Mouse (Mus musculus) heart, postnatal 25 days (tissue): ENCODE results near the gene Mkrn2. TPM values are rescaled to one million over a fixed set of nuclear protein-coding genes. Genes with fewer than 3 reads are reported as not detected.
A peak's percentile ranks its signal among the peaks of the same experiment; 100 is the strongest.

ENCODE experiments used
- DNase-seq: peaks from one replicate; pipeline ENCODE4 v3.0.0; 2022; ENCODE audit warnings: low spot score
- intact Hi-C: fragments of 180-260 bp; cut with DNase I; formaldehyde crosslinking; loops from one replicate; pipeline ENCODE4 v1.15.1; 2025
- total RNA-seq, 2 experiments: library from RNA; stranded (reverse); gene quantifications; 2 replicates each; pipeline ENCODE4 v1.2.3; 2021

Mkrn2 gene
- 10 to 100 TPM; 39.0 to 42.8 TPM for total RNA-seq

- DNase-seq, result peak; percentile 48
- intact Hi-C loops, result loop anchor here (5.0 kb wide), 1 partner anchor 75 kb away; the partner anchor contains the start of gene Raf1
Observed at GRCm38 (mm10) chr6:115601715-115602523, at the start of gene Mkrn2. TSS of gene Mkrn2 (plus strand) at chr6:115601902.

- intact Hi-C loops, result no loop called here
- no peak for DNase-seq
Observed at GRCm38 (mm10) chr6:115555485-115555884, 46.2 kb upstream of the Mkrn2 start.

DNA sequence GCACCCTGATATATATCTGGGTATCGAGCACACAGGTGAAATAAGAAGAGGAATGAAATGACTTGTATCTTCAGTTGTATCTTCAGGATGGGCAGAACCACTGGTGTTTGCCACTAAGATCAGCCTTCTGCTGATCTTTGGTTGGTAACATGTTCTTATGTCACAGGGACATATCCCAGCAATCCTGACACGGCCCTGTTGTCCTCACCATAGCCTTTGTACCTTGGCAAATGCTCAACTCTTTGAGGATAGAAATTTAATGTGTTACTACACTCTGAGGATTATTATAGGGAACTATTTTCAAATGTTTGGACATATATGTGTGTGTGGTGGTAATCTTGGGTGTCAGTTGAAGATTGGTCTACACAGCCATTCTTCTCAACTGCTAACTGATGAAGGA, 43.5 kb upstream of the Mkrn2 start:
- intact Hi-C loops, result no loop called here
- DNase-seq, result no peak

DNA sequence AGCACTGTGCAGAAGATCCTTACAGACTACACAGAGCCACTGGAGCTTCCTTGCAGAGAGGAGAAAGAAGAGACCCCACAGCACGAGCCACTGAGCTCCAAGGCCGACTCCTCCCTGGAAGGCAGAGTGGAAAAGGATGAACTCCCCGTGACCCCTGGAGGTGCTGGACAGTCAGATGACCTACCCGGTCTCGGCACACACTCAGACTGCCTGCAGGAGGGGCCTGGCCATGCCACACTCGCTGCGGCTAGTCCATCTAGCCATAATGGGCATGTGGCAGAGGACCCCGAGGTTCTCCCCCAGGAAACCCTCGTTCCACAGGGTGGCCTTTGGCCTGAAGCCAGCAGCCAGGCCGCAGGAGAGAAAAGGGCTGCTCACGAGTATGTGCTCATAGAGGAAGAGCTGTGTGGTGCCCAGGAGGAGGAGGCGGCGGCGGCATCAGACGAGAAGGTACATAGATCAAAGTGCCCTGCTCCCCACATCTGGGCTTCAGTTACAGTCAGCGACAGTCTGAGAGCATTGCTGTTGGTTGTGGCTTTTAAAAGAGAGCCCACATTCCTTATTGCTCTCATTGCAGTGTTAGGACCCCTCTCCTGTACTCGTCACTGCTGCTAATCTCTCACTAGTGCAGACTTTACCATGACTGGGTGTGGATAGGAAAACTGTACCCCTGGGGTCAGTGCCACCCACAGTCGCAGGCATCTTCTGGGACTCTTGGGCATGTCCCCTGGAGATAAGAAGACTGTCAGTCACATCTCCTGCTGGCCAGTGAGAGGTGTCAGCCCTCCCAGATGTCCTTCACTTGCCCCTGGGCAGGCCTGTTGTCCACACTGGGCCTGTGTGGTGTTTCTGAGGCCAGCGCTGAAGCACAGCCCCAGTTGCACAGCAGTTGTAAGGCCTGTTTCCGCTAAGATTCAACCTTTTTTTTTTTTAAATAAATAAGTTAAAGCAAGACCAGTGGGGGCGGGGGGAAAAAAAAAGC, 41.8 kb upstream of the Mkrn2 start:
- intact Hi-C loops, result no loop called here
- no peak for DNase-seq

- no peak for DNase-seq
Observed at GRCm38 (mm10) chr6:115565479-115566045, 36.1 kb upstream of the Mkrn2 start.

DNA sequence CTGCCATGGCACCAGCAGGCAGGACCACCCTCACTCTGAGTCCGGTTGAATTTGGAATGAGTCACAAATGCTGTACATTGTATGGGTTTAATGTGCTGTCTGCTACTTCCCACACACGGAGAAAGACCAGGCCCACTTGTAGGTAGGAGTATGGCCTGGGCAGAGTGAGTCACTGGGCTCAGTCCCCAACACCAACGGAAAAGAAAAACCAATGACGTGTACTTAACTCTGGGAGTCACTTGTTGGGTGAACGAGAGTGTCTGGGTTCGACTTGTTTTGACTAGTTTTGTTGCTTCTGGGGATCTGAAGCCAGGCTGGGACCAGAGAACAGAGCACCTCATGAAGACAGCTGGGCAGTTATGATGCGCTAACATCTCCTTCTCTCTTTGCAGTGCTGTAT, 27.5 kb upstream of the Mkrn2 start:
- DNase-seq, result no peak
- intact Hi-C loops, result no loop called here

More at GRCm38 (mm10) chr6:115565479-115566045, 36.1 kb upstream of the Mkrn2 start:
- intact Hi-C loops, result no loop called here

GRCm38 (mm10) chr6:115577407-115577806, 24.3 kb upstream of the Mkrn2 start:
- intact Hi-C loops, result no loop called here
- no peak for DNase-seq

GRCm38 (mm10) chr6:115577941-115578340, 23.8 kb upstream of the Mkrn2 start:
- intact Hi-C loops, result no loop called here
- no peak for DNase-seq

DNA sequence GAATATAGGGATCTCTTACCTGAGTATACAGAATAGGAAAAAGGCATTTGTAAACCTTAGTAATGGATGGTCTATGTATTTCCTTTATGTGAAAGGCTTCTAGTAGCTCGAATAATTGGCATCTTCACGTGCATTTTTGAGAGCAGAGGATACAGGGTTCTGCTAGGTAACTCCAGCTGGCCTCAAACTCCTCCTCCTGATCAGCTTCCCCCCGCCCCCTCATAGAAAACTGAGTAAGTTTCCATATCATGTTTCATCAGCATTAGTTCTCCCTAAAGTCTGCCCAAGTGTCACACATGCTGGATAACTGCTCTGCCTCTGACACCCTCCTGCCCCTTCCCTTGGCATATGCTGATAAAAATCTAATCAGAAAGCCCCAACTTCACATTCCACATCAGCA, 20.9 kb upstream of the Mkrn2 start:
- no peak for DNase-seq

GRCm38 (mm10) chr6:115582328-115583115, 19.2 kb upstream of the Mkrn2 start:
- no peak for DNase-seq
- intact Hi-C loops, result no loop called here

More for the DNA sequence above, 20.9 kb upstream of the Mkrn2 start:
- intact Hi-C loops, result no loop called here

DNA sequence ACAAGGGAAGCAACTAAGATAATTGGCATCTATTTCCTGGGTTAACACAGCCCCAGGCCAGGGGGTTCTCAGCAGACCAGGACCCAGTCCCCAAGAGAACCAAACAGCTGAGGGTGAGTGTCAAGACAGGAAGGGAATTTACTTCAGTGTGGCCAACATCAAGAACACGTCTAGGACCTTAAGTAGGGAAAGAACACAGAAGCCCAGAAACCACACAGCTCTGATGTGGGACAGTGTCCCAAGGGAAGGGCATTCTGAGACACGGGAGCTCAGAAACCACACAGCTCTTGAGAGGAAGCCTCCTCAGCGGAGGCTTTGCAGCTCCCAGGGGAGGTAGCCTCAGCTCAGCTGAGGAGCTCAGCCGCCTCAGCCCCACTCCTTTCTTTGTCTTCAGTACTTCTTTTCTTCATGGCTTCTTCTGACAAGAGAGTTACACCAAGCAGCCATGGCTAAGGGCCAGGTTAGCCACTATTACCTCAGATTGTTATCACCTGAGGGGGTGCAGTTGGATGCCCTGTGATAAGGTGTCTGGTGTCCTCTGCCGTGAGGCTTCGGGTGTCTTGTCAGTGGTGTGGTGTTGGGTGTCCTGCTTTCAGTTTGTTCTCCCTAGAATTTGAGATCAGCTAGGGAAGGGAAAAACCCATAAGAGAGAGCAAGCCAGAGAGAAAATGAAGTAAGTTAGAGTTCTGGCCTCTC, 18.1 kb upstream of the Mkrn2 start:
- no peak for DNase-seq
- intact Hi-C loops, result no loop called here

DNA sequence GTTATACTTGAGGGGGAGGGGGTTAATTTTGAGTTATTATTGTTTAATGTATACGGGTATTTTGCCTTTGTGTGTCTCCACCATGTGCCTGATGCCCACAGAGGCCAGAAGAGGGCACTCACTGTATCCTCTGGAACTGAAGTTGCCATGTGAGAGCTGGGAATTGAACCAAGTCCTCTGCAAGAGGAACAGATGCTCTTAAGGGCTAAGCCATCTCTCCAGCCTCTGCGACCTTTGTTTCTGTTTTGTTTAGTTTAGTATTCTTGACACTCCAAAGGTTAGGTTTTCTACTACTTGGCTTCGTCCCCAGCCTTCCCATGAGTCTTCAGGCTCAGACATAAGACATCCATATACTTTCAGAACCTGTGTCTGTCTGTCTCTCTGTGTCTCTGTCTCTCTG, 17.5 kb upstream of the Mkrn2 start:
- DNase-seq, result no peak
- intact Hi-C loops, result no loop called here

DNA sequence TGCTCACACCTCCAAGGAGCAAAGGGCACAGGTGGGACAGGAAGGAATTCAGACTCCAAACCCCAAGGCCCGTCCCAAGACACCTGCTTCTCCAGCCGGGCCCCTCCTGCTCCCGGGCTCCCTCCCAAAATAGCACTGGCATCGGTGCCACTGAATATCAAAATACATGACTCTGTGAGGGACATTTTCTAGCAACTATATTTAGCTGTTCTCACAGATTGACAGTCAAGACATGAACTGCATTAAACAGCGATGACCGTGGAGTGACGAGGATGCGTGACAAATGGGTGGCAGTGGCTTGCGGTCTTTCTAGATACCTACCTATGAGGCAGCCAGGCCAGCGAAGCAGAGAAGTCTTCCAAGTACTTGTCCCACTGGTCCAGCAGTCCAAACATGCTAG, 15.4 kb upstream of the Mkrn2 start:
- DNase-seq, result no peak
- intact Hi-C loops, result no loop called here

DNA sequence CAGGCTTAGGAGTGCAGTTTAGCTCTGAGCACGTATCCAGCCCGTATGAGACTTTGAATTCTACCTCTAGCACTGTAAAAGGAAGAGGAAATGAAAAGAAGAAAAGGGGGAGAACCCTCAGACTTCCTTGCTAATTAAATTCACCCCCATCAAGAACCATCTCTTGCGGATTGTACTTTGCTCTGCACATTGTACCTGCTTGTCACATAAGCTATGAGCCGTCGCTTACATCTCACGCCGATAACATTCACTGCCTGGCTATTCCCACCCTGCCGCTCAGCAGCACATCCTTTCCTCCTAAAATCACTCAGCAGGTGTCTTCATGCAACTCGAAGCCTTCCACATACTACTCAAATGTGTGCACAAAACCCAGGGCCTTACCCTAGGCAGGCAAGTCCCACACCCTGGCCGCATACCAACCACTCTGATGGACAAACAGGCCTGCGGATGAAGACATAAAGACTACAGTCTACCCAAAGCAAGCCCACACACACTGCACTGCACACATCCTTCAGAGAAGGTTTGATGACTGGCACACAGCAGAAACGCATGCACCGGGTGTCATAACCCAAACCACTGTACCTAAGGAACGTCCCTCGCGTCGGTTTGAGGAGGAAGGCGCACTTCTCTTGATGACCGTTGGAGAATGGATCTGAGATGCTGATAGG, 9.9 kb upstream of the Mkrn2 start:
- no peak for DNase-seq
- intact Hi-C loops, result no loop called here

DNA sequence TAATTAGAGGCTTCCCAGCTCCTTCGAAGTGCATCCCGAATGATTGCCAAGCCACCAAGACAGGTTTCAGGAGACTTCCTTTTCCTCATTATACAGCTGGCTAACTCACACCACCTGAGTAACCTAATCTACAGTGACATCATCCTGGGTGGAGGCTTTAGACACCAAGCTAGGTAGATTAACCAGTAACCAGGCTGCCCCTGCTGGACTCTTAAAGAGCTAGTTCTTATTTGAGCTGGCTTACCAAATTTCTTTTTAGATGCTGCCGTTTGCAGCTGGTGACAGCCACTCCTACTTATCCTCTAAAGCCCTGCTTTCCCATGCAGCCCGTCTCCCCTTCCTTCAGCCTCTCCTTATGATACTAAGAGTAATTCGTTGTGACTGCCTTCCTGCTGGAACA, 9.2 kb upstream of the Mkrn2 start, which contains the start of gene Mkrn2os:
Mkrn2os (minus strand) TSS at position 119 of the 400 bp plus-strand sequence.
- intact Hi-C loops, result no loop called here
- no peak for DNase-seq

- intact Hi-C loops, result no loop called here
- no peak for DNase-seq
Observed at GRCm38 (mm10) chr6:115593252-115593651, 8.4 kb upstream of the Mkrn2 start.

GRCm38 (mm10) chr6:115594463-115594862, 7.2 kb upstream of the Mkrn2 start:
- intact Hi-C loops, result no loop called here

DNA sequence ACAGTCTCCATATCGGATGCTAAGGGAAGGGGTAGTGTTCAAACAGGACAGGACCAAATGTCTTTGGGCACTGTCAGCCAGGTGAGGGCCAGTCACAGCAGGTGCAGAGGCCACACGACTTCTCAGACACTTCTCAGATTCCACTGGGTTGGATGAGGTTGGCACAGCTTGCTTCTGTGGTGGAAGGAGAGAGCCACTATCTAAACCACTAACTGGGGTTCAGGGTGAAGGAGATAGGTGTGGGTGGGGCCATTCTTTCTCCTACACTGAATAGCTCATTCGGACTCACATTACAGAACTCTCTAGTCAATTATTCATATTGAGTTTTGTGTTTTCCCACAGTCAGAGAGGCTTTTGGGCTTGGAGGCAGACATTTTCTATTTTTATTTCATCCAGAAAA, 6.0 kb upstream of the Mkrn2 start:
- intact Hi-C loops, result no loop called here
- no peak for DNase-seq

More at GRCm38 (mm10) chr6:115594463-115594862, 7.2 kb upstream of the Mkrn2 start:
- no peak for DNase-seq
